Mouse (Mus musculus) heart, adult 8-10 months (tissue): ENCODE data around the gene Plxna1. TPM values are rescaled to one million over a fixed set of nuclear protein-coding genes. Genes with fewer than 3 reads are reported as not detected.

Source experiments
- DNase-seq: peaks from one replicate; pipeline ENCODE4 v3.0.0; 2022; ENCODE audit warnings: low spot score
- total RNA-seq, 4 experiments: library from RNA; stranded (reverse); gene quantifications; 2 replicates each; pipeline ENCODE4 v1.2.4; 2022

Plxna1 gene
- total RNA-seq, 4 experiments from 2014 or later: 15.9 to 28.7 (median 20.2) TPM

DNA sequence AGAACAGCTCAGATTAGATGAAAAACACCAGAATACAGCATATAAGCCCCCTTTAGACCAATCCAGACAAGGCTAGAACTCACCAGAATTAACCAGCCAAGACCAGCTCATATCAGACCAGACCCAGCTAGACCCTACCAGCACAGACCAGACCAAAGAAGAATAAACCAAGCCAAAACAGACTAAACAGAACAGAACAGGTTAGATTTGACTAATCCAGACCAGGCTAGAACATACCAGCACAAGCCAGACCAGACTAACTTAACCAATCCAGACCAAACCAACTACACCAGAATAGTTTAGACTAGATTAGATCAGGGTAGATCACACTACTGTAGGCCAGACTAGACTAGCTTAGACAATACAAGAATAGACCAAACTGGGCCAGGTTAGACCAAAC, 77.3 kb downstream of the Plxna1 start:
- DNase-seq: no peak

- no peak for DNase-seq
These were observed 79.3 kb downstream of the Plxna1 start for GRCm38 (mm10) chr6:89283095-89283494.

- no peak for DNase-seq
These were observed 79.8 kb downstream of the Plxna1 start for GRCm38 (mm10) chr6:89282626-89283025.

- DNase-seq: no peak
These were observed 80.7 kb downstream of the Plxna1 start for GRCm38 (mm10) chr6:89281492-89282332.

DNA sequence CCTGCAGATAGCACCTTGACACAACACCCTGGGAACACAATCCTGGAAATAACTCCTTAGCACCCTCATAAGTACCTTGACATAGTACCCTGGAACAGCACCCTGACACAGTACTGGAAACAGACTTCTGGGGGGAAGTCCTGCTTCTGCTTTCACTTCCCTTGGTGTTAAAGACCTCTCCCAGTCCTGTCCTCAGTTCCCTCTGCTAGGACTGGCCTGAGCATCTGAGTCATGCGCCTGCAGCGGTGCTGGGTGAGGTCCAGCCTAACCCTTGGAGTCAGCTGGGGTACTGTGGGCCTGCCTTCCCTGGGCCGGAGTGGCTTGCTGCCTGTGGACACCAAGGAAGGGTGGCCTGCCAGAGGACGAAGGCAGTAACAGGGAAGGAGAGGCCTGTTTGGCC, 81.9 kb downstream of the Plxna1 start:
- DNase-seq: peak; percentile 62

DNA sequence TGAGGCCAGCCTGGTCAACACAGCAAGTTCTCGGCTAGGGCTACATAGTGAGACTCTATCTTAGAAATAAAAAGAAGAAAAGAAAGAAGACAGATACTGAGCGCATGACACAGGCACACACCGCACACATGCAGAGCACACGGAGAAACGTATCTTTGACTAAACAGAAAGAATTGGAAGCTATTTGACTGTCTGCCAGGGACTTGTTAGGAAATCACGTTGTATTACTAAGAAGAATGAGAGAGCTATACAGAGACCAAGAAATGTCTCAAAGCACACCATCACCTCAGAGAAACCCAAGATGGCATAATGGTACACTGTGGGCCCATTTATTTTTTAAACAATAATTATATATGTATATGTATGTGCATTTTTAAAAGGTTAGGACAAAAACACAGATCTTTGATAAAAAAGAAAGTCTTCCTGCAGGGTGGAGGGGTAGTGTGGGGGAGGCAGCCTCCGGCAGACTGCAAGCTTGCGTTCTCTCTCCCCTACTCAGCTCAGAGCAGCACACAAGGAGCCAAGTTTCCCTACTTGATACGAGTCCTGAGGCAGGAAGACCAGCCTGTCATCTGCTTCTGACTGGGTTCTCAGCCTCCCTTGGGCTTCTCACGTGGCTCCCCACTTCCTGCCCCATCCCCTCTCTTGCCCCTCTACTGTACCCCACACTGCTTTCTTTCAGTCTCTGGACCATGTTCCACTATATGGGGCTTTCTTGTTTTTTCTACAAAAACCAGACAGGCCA, 90.5 kb downstream of the Plxna1 start:
- DNase-seq: no peak

DNA sequence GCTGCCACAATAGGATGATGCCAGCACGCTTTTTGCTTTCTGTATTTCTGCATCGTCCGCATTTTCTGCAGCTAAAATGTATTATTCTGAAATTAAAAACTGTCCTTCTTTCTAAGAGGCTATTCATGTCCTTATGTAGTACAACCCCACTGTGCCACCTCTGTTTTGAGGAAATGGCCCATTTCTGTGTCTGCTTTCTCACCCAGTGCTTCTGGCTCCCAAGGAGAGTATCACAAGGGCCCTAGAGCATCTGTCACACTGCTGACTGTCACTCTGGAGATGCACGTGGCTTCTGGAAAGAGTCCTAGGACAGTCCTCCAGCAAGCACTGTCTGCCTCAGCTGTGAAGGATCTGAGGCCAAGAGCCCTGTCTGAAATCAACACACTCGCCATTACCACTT, 95.2 kb downstream of the Plxna1 start:
- DNase-seq: no peak

Other genes with a start within 250 kb of the Plxna1 start
- gene Chchd6, start 233.0 kb upstream of the Plxna1 start, total RNA-seq: 10 to 100 TPM; 10.1 to 12.9 (median 11.5) TPM